Mouse (Mus musculus) thymus, postnatal 4 days (tissue): ENCODE measurements around the gene Ifngr1.

Experiments used
- DNase-seq: peaks from one replicate; pipeline ENCODE4 v3.0.0; 2021

The Ifngr1 gene

DNA sequence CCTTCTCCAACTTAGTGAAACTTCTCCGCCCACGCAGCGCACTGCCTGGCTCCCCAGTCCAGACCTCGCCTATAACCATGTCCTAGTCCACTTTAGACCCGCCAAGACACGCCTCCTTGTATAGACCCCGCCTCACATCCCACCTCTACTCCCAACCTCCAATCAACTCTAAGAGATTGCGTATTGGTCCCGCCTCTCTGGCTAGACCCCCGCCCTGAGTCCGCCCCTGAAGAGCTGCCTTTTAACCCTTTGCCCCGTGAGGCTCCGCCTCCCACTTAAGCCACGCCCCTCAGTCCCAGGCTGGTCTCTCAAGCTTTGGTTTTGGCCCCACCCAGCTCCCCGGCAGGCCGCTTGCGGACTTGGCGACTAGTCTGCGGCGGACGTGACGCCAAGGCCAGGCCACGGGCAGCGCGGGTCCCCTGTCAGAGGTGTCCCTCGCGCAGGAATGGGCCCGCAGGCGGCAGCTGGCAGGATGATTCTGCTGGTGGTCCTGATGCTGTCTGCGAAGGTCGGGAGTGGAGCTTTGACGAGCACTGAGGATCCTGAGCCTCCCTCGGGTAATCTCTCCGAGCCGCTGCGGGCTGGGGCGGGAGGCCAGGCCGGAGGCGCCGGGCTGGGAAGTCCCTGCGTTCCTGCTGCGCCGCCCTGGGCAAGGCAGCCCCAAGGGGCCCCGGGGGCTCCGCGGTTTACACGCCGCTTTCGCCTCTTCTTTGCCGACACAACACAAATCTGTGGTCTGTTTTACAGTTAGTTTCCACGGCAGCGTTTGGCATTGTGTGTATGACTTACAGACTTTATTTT is at the start of gene Ifngr1:
Gene Ifngr1 (plus strand): TSS at position 309 of the 801 bp plus-strand sequence.
- DNase-seq: peak; percentile 100

DNA sequence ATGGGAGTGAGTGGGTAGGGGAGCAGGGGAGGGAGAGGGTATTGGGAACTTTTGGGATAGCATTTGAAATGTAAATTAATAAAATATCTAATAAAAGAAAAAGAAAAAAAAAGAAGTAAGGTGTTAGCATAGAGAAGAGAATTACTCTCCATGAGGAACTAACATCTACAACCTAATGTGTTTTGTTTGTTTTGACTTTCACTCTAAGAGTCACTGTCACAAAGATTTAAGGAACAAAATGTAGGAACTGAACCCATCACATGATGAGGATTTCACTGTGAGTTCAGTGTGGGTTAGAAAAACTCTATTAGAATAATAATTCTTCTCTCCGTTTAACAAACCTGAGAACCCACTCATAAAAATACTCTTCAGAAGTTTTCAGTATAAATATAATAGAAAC is 44.9 kb upstream of the Ifngr1 start:
- DNase-seq: no peak

DNA sequence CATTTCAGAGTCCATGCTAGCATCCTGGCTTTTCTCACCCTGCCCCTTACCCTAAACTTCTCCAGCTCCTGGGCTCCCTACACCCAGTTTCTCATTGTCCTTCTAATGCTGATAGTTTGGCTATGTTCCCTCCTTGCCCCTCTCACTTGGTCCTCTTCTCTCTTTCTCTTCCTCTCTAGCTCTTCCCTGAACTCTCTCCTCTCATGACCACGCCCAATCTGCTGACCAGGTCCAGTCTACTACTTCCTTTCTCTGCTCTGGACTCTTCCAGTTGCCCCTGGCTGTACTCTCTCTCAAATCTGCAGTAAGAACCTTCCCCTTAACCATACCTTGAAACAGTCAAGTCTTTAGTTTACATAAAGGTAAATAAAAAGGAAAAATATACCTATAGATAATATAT is 43.7 kb upstream of the Ifngr1 start:
- no peak for DNase-seq

DNA sequence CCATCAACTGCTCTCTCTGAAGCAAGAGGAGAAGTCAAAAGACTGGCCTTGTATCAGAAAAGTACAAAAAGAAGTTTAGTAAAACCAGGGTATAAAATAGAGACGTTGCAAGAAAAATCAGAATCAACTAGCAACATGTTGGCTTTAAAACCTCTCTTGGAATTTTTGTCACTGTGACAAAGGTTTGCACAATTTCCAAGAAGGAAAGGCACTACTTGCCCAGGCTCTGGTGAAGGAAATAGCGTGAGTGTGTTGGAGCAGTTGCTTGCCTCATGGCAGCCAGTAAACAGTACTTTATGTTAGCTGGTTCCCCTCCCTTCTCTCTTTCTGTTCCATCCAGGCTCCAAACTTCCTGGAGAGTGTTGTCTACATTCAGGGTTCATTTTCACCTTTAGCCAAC is 43.3 kb upstream of the Ifngr1 start:
- DNase-seq: no peak

DNA sequence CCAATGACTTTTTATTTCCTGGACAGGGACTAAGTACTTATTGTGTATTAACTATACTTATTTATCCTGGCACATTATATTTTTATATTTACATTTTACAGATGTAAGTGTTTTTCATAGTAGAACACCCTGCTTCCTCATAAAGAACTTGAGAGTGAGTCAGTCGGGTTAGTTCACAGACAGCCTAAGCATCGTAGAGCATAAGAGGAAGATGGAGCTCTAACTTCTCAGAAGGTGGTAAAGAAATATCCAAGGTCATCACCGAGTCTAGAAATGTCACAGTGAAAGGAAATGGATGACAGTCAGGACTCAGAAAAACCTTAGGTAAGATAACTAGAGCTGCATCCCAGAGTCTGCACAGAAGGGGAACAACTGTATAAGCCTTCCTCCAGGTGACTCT is 40.2 kb upstream of the Ifngr1 start:
- no peak for DNase-seq

DNA sequence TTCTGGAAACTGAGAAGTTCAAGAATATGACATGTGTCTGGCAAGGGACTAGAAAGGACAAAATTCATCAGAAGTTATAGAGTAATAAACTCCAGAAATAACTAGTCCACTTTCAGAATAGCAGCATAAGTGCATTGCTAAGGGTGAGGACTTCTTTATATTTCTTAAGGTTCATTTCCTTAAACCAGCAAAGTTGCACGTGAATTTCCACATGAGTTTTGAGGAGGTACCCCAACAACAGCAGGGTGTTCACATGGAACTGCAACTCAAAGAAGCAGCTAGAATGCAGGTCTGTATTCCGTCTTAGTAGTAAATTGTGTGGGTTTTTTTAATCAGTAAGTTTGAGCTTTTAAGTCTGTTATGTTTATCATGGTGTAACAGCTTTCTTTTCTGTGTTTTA is 37.9 kb upstream of the Ifngr1 start:
- DNase-seq: no peak

DNA sequence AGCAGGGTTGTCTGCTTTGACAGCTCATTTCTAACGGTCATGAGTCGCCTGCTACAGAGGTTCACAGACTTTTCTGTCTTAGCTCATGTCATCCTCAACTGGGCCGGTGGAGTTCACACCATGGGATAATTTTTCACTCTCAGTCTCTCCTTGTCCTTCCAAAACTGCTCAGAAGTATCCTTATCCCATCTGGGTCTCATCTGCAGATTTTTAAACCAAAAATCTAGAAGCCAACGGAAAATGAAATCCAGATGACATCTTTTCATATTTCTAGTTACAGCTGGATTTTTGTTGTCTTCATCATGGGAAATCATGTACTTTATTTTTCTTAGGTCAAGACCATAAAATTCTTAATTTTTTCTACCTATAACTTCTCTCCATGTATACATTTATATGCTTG is 34.1 kb upstream of the Ifngr1 start:
- DNase-seq: no peak

DNA sequence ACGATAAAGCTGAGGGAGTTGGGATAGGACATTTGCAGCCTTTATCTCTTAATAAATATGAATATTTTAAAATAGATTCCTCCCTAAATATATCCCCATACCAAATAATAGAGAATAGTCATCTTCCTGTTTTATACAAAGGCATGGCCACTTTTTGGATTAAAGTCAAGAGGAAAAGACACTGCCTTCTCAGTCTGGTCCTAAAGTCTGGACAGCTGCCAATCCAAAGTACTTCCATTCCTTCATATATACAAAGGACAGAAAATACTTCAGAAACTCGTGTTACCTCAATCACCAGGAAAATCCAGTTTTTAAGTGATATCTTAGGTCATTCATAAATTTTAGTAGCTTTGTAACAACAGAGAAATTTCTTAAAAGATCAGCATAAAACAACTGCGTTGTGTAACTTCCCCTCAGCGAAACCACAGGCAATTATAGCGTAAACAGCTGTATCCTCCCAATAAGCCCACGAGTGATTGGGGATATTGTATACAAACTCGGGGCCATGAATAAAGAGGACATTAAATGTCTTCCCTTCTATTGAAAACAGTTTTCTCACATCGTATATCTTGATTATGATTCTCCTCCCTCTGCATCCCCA is 32.1 kb upstream of the Ifngr1 start:
- no peak for DNase-seq

DNA sequence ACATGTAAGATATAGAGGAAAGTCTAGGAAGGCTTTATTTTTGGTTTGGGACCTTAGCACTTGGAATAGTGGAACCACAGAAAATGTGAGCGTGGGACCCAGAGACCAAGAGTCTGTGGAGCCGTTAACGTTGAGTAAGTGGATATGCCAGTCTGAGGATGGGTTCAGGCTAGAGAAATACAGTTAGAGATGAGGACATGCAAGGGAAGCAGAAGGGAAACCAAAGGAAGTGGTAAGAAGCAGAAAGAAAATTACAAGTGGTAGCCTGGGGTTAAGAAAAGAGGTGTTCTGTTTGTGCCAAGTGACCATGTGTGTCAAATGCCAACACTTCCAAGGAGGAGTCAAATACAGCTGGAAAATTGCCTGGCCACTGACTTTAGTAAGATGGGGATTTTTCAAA is 29.2 kb upstream of the Ifngr1 start:
- no peak for DNase-seq

DNA sequence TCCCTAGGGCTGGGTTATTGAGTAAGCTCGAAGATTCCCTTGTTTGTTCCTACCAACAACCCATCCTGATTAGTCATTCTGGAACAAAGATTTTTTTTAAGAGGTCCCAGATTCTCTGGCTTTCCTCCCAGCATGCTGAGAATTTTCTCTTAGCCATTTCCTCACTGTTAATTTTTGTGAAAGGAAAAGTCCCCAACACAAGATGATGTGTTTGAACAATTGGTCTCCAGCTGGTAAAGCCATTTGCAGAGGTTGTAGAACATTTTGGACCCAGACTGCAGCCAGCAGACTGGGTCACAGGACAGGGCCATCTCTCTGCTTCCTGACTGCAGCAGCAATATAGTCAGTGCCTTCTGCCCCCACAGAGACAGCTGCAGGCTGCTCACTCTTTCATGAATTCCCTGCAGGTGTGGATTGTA is 28.3 kb upstream of the Ifngr1 start:
- DNase-seq: peak; percentile 52

DNA sequence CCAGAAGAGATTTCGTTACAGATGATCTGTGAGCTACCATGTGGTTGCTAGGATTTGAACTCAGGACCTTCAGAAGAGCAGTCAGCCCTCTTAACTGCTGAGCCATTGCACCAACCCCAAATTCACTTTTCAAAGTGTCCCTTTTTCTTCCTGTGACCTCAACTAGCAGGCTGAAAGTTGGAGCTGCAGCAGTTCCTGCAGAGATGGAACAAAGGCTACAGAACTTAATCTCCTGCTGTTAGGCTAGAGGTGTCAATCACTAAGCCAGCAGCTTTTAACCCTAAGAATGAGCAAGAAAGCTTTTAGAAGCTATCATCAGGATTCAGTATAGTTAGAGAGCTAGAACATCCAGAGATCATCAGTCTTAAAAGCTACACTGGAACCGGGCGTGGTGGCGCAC is 24.3 kb upstream of the Ifngr1 start:
- DNase-seq: no peak

DNA sequence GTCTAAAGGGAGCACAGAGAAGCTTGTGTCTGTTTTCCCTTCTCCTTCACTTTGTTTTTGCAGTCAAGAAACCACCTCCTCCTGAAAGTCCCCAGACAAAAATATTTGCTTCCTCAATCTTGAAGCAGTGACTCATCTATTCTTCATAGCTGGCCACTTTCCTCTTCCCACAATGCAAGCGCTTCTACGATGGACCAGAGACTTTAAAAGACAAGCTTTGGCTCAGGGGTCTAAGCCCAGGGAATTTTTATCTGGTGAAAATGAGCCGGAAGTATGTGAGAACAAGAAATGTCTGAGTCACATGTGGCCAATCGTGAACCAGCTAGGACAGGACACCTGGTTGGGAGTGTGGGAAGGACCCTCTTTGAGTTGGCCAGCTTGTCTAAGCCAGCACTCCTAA is 21.5 kb upstream of the Ifngr1 start:
- no peak for DNase-seq

DNA sequence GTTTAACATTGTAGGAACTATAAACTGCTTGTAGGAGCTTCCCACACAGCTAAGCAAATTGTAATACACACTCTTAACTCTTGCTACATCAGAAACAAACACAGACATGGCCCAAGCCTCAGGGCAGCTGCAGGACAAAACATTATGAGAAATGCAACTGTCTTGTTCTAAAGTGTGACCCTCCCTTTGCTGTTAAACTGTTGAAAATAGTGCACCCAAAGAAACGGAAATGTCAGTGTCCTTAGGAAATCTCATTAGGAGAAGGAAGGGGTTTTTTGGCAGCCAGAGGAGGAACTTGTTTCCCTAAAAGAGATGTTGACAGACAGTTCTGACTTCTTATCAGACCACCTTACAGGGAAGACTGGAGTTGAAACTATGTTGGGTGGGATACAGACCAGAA is 21.0 kb upstream of the Ifngr1 start:
- no peak for DNase-seq

DNA sequence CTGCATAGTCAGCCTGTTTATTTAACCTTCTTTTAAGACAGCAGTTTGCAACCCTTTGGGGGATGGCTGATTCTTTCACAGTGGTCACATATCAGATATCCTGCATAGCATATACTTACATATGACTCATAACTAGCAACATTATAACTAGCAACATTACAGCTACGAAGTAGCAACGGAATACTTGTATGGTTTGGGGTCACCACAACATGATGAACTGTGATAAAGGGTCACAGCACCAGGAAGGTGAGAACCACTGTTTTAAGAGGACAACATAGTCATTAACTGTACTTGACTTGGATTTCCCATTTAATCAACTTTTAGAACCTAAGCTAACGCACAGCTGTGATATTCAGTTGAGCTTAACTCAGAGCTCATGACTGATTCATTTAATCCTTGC is 14.2 kb upstream of the Ifngr1 start:
- DNase-seq: no peak

DNA sequence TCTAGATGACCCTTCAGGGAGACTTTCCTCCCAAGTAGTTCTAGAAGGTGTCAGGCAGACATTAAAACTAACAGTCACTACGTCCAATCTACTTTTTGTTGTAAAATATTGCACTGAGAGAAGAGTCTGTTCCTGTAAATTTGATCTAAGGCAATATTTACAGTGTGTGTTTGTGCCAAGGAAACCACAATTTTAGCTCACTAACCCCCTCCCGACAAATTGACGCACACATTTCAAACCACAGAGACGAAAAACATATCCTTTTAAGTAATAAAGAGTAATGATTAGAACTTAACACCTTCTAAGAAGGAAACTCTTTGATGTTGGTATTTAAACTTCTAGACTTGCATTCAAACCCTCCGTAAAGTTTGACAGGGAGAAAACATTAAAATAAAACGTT is 13.7 kb upstream of the Ifngr1 start:
- no peak for DNase-seq

DNA sequence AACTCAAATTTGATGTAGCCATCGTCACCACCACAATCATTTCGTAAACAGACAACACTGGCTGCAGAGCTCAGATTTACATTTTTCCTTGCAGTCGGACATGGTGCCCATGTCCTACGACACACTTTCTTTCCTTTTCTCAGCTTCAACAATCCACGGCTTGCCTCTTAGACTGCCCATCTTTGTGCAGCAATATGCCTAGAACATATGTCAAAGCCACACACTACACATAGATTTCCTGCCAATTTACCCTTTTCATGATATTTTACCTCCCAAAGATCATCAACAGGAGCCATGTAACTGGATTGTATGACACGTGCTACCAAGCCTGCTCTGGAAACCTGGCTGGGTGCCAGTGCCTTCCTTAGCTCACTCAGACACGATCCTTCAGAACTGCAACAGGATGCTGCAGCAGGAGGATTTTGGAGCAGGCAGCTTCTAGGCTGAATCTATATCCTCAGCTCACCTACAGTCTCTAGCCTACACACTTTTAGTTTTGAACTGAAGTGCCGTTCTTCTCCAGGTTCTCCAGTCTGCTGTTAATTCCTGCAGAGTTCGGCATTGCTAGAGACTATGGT is 13.3 kb upstream of the Ifngr1 start:
- peak; percentile 59 for DNase-seq

DNA sequence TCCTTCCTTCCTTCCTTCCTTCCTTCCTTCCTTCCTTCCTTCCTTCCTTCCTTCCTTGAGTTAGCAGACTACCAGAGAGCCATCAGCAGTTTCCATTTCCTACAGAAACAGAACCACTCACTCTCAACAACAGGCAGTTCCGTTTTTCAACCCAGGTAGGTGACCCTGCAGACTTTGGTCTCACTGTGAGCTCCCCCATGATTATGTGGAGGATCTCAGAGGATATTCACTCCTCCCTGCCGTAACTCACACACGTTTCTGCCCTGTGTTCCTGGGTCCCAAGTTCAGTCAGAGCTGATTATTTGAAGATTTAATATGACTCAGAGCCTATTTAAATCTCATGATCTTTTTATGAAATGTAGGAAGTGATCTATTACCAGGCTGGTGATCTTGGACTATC is 11.1 kb upstream of the Ifngr1 start:
- no peak for DNase-seq

DNA sequence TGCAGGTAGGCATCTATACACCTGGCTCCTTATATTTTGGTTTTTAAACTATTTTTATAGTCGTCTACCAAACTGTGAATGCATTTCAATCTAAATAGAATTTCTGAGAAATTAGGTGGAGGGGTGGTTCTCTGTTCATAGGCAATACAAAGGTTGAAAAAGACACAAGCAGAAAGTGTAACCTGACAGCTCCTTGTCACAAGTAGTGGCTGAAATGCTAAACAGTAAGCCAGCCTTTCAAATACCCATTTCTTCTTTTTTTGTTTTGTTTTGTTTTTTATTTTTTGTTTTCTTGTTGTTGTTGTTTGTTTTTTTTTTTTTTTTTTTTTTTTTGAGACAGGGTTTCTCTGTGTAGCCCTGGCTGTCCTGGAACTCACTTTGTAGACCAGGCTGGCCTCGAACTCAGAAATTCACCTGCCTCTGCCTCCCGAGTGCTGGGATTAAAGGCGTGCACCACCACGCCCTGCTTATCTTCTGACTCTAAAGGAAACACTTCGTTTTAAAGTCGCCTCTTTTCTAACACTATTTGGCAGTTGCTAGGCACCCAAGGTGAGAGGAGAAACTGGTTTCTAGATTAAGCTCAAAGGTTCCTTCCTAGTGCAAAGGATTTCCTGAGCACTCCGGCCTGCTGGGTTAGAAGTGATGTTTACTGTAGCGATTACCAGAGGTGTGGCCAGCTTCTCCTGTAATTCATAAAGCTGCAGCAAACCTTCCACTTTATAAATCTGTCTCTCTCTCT is 9.7 kb upstream of the Ifngr1 start:
- no peak for DNase-seq

DNA sequence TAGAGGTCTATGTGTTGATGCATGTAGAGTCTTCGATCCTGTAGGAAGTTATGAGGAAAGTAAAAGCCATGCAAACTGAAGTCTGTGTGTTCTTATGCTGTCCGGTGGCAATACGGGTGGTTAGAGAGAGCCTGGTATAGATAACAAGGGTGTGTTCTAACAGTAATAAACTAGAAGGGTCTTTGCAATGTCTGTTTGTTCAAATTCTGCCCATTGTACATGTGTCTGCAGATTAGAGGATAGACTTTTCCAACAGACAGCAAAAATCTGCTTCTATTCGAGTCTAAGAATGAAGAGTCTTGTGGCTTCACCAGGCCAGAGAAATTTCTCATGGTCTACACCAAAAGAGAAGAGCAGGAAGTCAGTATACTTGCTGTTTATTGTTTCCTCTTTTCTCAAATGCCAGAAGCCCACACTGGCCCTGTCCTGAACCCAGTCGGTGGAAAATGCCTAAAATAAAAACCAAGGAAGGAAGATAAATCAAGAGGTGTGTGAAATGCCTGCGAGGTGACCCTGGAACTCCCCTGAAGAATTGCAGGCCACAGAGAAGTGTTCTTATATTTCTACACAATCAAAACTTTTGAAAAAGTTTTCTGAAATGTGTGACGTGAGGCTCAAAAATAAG is 8.8 kb upstream of the Ifngr1 start:
- no peak for DNase-seq

DNA sequence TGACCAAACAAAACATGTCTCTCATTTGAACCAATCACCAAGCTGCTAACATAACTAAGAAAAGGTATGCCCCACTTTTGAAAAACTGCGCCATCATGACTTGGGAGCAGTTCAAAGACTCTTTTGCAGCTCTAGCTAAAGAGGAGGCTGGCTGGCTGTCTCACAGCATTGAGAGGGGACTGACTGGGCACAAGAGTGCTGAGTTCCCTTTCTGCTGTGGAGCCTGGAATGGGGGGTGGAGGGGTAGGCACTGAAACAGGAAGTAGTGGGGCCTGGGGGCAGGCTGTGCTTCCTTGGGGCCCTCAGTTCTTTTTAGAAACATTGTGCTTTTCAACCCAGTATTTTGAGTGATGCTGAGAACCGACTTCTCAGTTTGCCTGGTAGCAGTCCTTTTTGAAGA is 7.7 kb upstream of the Ifngr1 start:
- peak; percentile 79 for DNase-seq

DNA sequence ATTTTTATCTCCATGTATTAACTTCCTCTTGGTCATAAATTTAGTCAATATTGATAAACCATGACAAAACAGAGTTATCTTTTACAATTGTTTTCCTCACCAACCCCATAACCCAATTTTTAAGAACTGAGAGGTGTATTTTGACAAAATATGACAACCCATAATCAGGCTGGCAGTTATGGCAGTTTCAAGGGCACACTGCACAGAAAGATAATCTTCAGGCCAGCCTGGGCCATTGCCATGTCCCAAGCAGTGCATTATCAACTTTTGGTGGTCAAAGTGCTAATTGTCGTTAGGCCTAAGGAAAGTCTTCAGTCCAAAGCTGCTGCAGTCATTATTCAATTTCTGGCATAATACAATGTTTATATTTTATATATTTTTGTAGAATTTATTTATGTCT is 6.9 kb upstream of the Ifngr1 start:
- no peak for DNase-seq

DNA sequence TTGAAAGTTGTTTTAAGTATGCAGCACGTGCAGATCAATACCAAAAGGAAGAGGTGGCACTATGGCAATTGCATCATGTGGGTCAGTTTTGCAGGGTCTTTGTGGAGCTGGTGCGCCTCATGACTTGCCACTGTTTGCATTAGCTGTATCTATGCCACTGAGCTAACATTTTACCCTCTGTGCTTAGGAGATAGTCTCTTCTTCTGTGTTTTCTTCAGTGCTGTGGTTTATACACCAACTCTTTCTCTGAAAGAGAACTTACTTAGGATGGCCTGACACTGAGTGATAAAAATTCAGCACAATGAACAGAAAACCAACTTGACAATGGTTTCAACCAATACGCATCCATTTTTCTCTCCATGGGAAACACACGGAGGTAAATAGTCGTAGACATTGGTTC is 5.9 kb upstream of the Ifngr1 start:
- no peak for DNase-seq

DNA sequence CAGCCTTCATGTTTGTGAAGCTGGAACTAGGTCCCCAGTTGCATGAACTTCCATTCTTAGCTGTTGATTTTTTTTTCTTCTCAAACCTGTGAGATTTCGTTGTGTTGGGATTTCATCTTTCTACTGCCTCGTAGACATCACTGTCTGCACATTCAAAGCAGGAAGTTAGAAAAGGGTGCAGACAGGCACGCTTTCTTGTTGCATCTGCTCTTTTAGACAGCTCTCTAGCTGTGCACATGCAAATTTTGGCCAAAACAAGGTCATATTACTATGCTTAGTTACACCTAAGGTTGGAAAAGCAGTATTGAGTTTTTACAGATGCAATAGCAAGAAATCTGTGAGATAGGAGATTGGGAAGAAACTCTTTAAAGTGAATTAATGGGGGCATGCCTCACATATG is 4.5 kb upstream of the Ifngr1 start:
- DNase-seq: no peak
